Mouse (Mus musculus) bone marrow macrophage, adult 2 months (primary cell): Measurements from ENCODE around the gene Lcn8.

Experiments used
- CTCF ChIP-seq: IDR thresholded peaks from 2 replicates; pipeline ENCODE4 v1.5.1; 2012; ENCODE audit warnings: low read depth, mild to moderate bottlenecking, low read length, moderate library complexity
- POLR2A ChIP-seq: IDR thresholded peaks from 2 replicates; pipeline ENCODE4 v1.6.1; 2012; ENCODE audit warnings: mild to moderate bottlenecking, low read depth, low read length, borderline replicate concordance

- TF ChIP-seq CTCF (no peak), POLR2A (no peak)
Measured at GRCm38 (mm10) chr2:25661245-25661970, 8.5 kb downstream of the Lcn8 start.
